Mouse (Mus musculus) embryonic facial prominence, embryonic 12.5 days (tissue): ENCODE results near the gene Sacs. TPM values are rescaled to one million over a fixed set of nuclear protein-coding genes. Genes with fewer than 3 reads are reported as not detected.

Experiments used
- ATAC-seq: fragments of 200-750 bp; cut with Nextera tagmentation; 2 replicates; pipeline ENCODE4 v1.8.0; 2017; ENCODE audit not compliant: insufficient number of reproducible peaks, insufficient read depth, low FRiP score, low TSS enrichment
- H3K27ac ChIP-seq: fragments of 300-500 bp; sonication (generic); 2 replicates; pipeline ENCODE4 v1.5.1; 2016; ENCODE audit warnings: mild to moderate bottlenecking
- H3K27me3 ChIP-seq: fragments of 300-500 bp; sonication (generic); 2 replicates; pipeline ENCODE4 v1.6.1; 2016; ENCODE audit warnings: mild to moderate bottlenecking, moderate library complexity
- H3K36me3 ChIP-seq: fragments of 300-500 bp; sonication (generic); 2 replicates; pipeline ENCODE4 v1.6.1; 2016; ENCODE audit warnings: mild to moderate bottlenecking
- H3K4me1 ChIP-seq: fragments of 300-500 bp; sonication (generic); 2 replicates; pipeline ENCODE4 v1.6.1; 2016
- H3K4me2 ChIP-seq: fragments of 300-500 bp; sonication (generic); replicated peaks from 2 replicates; pipeline ENCODE4 v1.6.1; 2016; ENCODE audit warnings: mild to moderate bottlenecking, moderate library complexity
- H3K4me3 ChIP-seq: fragments of 300-500 bp; sonication (generic); 2 replicates; pipeline ENCODE4 v1.5.1; 2016; ENCODE audit warnings: mild to moderate bottlenecking
- H3K9ac ChIP-seq: fragments of 300-500 bp; sonication (generic); 2 replicates; pipeline ENCODE4 v1.6.1; 2016; ENCODE audit warnings: mild to moderate bottlenecking, moderate library complexity
- H3K9me3 ChIP-seq: fragments of 300-500 bp; sonication (generic); 2 replicates; pipeline ENCODE4 v1.6.1; 2016; ENCODE audit warnings: mild to moderate bottlenecking, moderate library complexity
- WGBS: fragments of 180-500 bp; shearing (Covaris S2); methylation state at CpG from one replicate; pipeline ENCODE4 v1.1.7; 2016; 5-methylcytosine and 5-hydroxymethylcytosine counted together
- polyA plus RNA-seq: library from polyadenylated mRNA; unstranded; fragments of >200 nt; fragmentation: Nextera tagmentation; extraction: Ambion mirVana; gene quantifications from 2 replicates; pipeline ENCODE4 v1.2.1, GENCODE M21; 2016

Gene Sacs
- polyA plus RNA-seq, 1 experiment from 2014 or later = 4.5 TPM

DNA sequence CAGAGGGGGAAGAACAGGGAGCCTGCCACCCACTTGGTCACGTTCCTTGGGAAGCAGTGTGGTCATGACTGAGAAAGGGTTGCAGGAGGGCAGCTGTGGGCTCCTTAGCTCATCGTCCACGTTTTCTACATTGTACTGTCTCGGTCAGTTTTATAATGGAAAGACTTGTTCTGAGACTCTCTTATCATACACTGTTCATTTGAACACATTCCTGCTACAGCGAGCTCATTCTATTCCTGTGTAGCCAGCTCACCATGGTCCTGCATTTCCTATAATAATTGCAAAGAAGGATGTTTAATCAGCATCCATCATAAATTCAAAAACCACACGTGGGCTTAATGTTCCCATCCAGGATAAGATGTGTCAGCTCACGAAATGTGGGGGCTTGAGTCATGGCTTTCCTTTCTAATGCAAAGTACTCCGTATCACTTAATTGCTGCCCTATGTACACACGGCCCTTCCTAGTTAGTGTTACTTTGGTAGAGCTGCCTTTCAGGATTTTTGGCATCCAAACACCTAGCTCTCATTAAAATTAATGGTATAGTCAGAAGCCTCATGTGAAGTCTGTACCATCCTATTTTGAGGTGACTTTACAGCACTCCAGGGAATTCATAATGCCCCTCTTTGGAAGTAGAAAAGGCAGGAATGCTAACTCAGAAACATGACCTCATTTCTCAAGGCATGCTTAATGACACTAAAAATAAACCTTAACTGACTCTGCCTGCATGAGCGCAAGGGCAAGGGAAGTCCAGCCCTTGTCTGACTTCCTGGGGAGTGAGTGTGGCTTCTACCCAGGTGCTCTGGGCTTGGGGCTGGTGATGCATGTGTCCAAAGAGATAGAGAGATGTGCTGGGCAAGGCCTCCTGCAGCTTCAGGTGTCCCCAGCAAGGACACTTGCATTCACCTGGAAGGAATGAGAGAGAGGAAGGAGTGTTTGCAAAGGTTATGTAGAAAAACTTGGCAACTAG lies 23.4 kb downstream of the Sacs start:
- H3K36me3 ChIP-seq = no peaks in the 10 kb centered on the region
- no peaks in the 10 kb centered on the region for H3K27me3 ChIP-seq
- no peak for ATAC-seq
- no peak overlapping the region for H3K4me2 ChIP-seq
- no peak overlapping the region for H3K4me3 ChIP-seq
- peaks cover 15% of the 10 kb centered on the region for H3K4me1 ChIP-seq
- H3K27ac ChIP-seq = no peak overlapping the region
- no peaks in the 10 kb centered on the region for H3K9me3 ChIP-seq
- WGBS = 75% methylated on average over 10 of the region's 10 CpGs
- H3K9ac ChIP-seq = no peak overlapping the region

- Histone ChIP-seq H3K36me3 (no peaks in the 10 kb centered on the region), H3K9ac (no peak overlapping the region), H3K4me2 (no peak overlapping the region), H3K9me3 (no peaks in the 10 kb centered on the region), H3K4me1 (peaks cover 15% of the 10 kb centered on the region), H3K27ac (no peak overlapping the region), H3K4me3 (no peak overlapping the region), H3K27me3 (peaks cover 12% of the 10 kb centered on the region)
- 88% methylated on average over 3 of the region's 3 CpGs for WGBS
- no peak for ATAC-seq
These were observed 26.2 kb downstream of the Sacs start for GRCm38 (mm10) chr14:61164461-61164860.

DNA sequence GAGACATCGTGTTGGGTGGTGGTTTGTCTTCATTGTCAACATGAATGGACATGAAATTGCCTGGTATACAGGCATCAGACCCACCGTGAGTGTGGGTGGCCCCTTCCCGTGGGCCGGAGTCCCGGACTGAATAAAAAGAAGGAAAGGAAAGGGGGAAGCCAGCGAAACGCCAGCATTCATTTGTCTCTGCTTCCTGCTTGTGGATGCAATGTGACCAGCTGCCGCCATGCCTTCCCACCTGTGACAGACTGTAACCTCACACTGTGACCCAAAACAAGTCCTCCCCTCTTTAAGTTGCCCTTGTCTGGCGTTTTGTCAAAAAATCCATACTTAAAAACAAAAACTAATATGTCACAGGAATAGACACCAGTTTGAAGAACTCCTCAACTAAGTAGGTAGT lies 27.7 kb downstream of the Sacs start:
- Histone ChIP-seq H3K4me2 (no peak overlapping the region), H3K36me3 (no peaks in the 10 kb centered on the region), H3K9me3 (no peaks in the 10 kb centered on the region), H3K4me1 (peaks cover 12% of the 10 kb centered on the region), H3K27ac (no peak overlapping the region), H3K4me3 (no peak overlapping the region), H3K27me3 (peaks cover 12% of the 10 kb centered on the region), H3K9ac (no peak overlapping the region)
- WGBS = 85% methylated on average over 9 of the region's 9 CpGs
- no peak for ATAC-seq

DNA sequence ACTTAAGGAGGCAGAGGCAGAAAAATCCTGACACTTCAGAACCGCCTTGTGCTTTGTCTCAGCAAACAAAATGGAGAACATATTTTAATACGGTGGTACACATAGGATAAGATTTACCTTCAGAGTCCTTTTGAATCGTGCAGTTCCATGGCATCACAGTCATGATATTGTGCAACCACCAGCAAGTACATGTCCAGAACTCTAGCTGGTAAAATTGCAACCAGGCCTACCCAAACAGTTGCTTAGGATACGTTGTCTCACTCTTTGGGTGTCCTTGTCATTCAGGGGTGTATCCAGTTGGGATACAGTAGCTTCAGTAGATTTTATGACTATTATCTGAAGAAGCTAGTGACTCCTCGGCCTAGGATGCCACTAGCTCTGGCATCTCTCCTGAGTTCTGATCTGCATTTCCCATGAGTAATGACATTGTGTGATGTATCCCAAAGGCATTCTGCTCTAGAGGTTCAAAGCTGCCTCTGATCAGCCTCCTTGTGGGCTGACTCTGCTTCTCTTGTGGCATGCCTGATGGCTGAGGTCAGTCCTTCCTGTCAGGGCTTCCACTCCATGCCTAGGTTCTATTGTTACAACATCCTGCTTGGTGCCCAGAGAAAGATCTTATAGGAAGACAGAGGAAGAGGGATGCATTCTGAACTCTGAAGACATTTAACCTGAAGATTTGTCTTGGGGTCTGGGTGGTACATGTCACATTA lies 33.2 kb downstream of the Sacs start:
- Histone ChIP-seq H3K4me2 (no peak overlapping the region), H3K4me1 (peaks cover 5% of the 10 kb centered on the region; the same call in 1 of the 2 replicates), H3K27me3 (peaks cover 12% of the 10 kb centered on the region), H3K9me3 (no peaks in the 10 kb centered on the region), H3K4me3 (no peak overlapping the region), H3K36me3 (no peaks in the 10 kb centered on the region), H3K27ac (no peak overlapping the region), H3K9ac (no peak overlapping the region)
- WGBS = 88% methylated on average over 5 of the region's 5 CpGs
- no peak for ATAC-seq

DNA sequence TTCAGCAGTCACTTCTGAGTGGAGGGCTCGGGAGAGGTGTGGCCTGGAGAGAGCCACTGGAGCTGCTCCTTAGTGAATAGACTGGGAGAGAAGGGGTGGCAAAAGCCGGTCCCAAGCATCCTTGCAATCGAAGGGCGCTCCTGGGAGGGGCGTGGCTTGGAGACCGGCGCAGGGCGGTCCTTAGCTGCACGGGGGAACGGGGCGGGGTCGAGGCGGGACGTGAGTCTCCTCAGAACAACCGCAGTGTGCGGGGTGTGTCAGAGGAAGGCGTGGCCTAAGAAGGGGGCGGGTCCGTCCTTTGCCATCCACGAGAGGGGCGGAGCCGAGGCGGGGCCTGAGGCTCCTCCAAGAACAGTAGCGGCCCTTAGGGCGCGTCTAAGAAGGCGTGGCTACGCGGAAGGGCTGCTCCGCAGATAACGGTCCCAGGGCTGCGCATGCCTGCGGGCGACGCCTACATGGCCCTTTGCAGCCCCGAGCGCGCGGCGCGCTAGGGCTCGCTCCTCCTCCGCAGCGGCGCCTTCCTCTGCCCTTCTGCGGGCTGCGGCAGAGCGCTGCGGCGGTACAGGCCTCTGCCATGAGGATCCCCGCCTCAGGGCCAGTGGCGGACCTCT lies 34.4 kb downstream of the Sacs start:
- WGBS = 2% methylated on average over 42 of the region's 52 CpGs
- peak; percentile 98 for ATAC-seq
- Histone ChIP-seq H3K4me2 (peak overlapping the region; percentile 76), H3K27ac (peak overlapping the region; percentile 89), H3K36me3 (no peaks in the 10 kb centered on the region), H3K9me3 (no peaks in the 10 kb centered on the region), H3K4me1 (peaks cover 5% of the 10 kb centered on the region; the same call in 1 of the 2 replicates), H3K9ac (peak overlapping the region; percentile 78), H3K4me3 (peak overlapping the region; percentile 78), H3K27me3 (peaks cover 7% of the 10 kb centered on the region)

GRCm38 (mm10) chr14:61173229-61173628 lies 35.0 kb downstream of the Sacs start:
- Histone ChIP-seq H3K4me3 (peak overlapping the region; percentile 78), H3K9me3 (no peaks in the 10 kb centered on the region), H3K9ac (peak overlapping the region; percentile 78), H3K4me1 (peaks cover 5% of the 10 kb centered on the region; the same call in 1 of the 2 replicates), H3K27me3 (peaks cover 6% of the 10 kb centered on the region), H3K27ac (peak overlapping the region; percentile 89), H3K4me2 (peak overlapping the region; percentile 76), H3K36me3 (no peaks in the 10 kb centered on the region)
- under 1% methylated on average over 37 of the region's 37 CpGs for WGBS
- peak; percentile 47; the same call in 1 of the 2 replicates for ATAC-seq

DNA sequence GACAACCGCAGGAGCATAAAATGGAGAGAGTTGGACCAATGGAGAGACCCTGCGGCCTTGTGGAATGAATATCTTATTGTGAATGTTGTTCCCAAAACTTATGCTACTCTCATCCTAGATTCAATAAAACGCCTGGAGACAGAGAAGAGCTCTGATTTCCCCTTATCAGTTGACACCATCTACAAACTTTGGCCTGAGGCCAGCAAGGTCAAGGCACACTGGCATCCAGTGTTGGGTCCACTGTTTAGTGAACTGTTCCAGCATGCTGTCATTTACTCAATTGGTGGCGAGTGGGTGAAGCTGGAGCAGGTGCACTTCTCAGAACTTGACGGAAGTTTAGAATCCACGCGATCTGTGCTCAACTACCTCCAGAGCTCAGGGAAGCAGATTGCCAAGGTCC lies 53.6 kb downstream of the Sacs start:
- whole genome bisulfite sequencing = 89% methylated on average over 7 of the region's 7 CpGs
- H3K36me3 ChIP-seq = peaks cover 33% of the 10 kb centered on the region

DNA sequence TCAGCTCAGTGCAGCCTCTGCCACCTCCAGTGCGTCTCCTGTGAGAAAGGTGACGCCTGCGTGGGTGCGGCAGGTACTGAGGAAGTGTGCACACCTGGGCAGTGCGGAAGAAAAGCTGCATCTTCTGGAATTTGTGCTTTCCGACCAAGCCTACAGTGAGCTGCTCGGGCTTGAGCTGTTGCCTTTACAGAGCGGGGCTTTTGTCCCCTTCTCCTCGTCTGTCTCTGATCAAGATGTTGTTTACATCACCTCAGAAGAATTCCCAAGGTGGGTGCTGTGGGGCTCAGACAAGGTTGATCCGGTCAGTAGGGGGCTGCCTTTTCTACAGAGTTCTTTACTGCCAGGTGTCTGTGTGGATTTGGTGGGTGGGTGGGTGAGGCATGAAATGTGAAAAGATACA lies 54.1 kb downstream of the Sacs start:
- H3K4me2 ChIP-seq = no peak overlapping the region
- WGBS = 78% methylated on average over 10 of the region's 10 CpGs
- no peak overlapping the region for H3K9ac ChIP-seq
- no peak overlapping the region for H3K27ac ChIP-seq
- no peak for ATAC-seq
- no peak overlapping the region for H3K4me3 ChIP-seq
- no peaks in the 10 kb centered on the region for H3K9me3 ChIP-seq
- H3K4me1 ChIP-seq = no peaks in the 10 kb centered on the region
- no peaks in the 10 kb centered on the region for H3K27me3 ChIP-seq
- H3K36me3 ChIP-seq = peaks cover 33% of the 10 kb centered on the region

More for the DNA sequence above, 53.6 kb downstream of the Sacs start:
- Histone ChIP-seq H3K4me3 (no peak overlapping the region), H3K9ac (no peak overlapping the region), H3K27me3 (no peaks in the 10 kb centered on the region), H3K27ac (no peak overlapping the region), H3K4me1 (no peaks in the 10 kb centered on the region), H3K9me3 (no peaks in the 10 kb centered on the region), H3K4me2 (no peak overlapping the region)
- no peak for ATAC-seq

GRCm38 (mm10) chr14:61194416-61194815 lies 56.2 kb downstream of the Sacs start:
- WGBS = 91% methylated on average over 4 of the region's 4 CpGs
- ATAC-seq = no peak
- H3K9me3 ChIP-seq = peaks cover 3% of the 10 kb centered on the region; the same call in 1 of the 2 replicates
- H3K4me2 ChIP-seq = no peak overlapping the region
- no peaks in the 10 kb centered on the region for H3K4me1 ChIP-seq
- no peaks in the 10 kb centered on the region for H3K27me3 ChIP-seq
- H3K9ac ChIP-seq = no peak overlapping the region
- peaks cover 36% of the 10 kb centered on the region for H3K36me3 ChIP-seq
- H3K4me3 ChIP-seq = no peak overlapping the region
- no peak overlapping the region for H3K27ac ChIP-seq

GRCm38 (mm10) chr14:61210111-61210510 lies 71.9 kb downstream of the Sacs start:
- Histone ChIP-seq H3K9me3 (no peaks in the 10 kb centered on the region), H3K9ac (no peak overlapping the region), H3K27ac (no peak overlapping the region), H3K27me3 (no peaks in the 10 kb centered on the region), H3K36me3 (peaks cover 47% of the 10 kb centered on the region), H3K4me3 (no peak overlapping the region), H3K4me2 (no peak overlapping the region), H3K4me1 (no peaks in the 10 kb centered on the region)
- WGBS = 90% methylated on average over 5 of the region's 5 CpGs
- ATAC-seq = no peak

DNA sequence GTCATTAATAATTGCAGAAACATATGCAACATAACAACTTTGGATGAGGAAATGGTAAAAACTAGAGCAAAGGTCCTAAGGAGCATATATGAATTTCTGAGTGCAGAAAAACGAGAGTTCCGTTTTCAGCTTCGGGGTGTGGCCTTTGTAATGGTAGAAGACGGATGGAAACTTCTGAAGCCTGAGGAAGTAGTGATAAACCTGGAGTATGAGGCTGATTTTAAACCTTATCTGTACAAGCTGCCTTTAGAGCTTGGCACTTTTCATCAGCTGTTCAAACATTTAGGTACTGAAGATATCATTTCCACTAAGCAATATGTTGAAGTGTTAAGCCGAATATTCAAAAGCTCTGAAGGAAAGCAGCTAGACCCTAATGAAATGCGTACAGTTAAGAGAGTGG lies 73.5 kb downstream of the Sacs start:
- Histone ChIP-seq H3K9ac (no peak overlapping the region), H3K36me3 (peaks cover 35% of the 10 kb centered on the region), H3K27me3 (no peaks in the 10 kb centered on the region), H3K4me1 (no peaks in the 10 kb centered on the region), H3K9me3 (no peaks in the 10 kb centered on the region), H3K4me2 (no peak overlapping the region), H3K27ac (no peak overlapping the region), H3K4me3 (no peak overlapping the region)
- 90% methylated on average over 6 of the region's 6 CpGs for WGBS
- ATAC-seq = no peak
